Mouse (Mus musculus) heart, embryonic 15.5 days (tissue): ENCODE results near the gene Ppp2r5c. TPM values are rescaled to one million over a fixed set of nuclear protein-coding genes. Genes with fewer than 3 reads are reported as not detected.

Experiments used
- ATAC-seq: fragments of 200-750 bp; cut with Nextera tagmentation; replicated peaks from 2 replicates; pipeline ENCODE4 v1.8.0; 2017; ENCODE audit warnings: low read depth, moderate TSS enrichment; ENCODE audit not compliant: insufficient number of reproducible peaks, insufficient read depth, low FRiP score
- H3K27ac ChIP-seq: fragments of 300-500 bp; sonication (generic); 2 replicates; pipeline ENCODE4 v1.5.1; 2015; ENCODE audit warnings: mild to moderate bottlenecking, inconsistent platforms
- H3K27me3 ChIP-seq: fragments of 300-500 bp; sonication (generic); 2 replicates; pipeline ENCODE4 v1.6.1; 2015; ENCODE audit warnings: inconsistent platforms
- H3K36me3 ChIP-seq: fragments of 300-500 bp; sonication (generic); 2 replicates; pipeline ENCODE4 v1.6.1; 2015; ENCODE audit warnings: mild to moderate bottlenecking, inconsistent platforms
- H3K4me1 ChIP-seq: fragments of 300-500 bp; sonication (generic); replicated peaks from 2 replicates; pipeline ENCODE4 v1.6.1; 2015; ENCODE audit warnings: inconsistent platforms
- H3K4me2 ChIP-seq: fragments of 300-500 bp; sonication (generic); 2 replicates; pipeline ENCODE4 v1.6.1; 2015; ENCODE audit warnings: inconsistent platforms, mild to moderate bottlenecking, moderate library complexity
- H3K4me3 ChIP-seq: fragments of 300-500 bp; sonication (generic); 2 replicates; pipeline ENCODE4 v1.5.1; 2015; ENCODE audit warnings: mild to moderate bottlenecking, inconsistent platforms
- H3K9ac ChIP-seq: fragments of 300-500 bp; sonication (generic); 2 replicates; pipeline ENCODE4 v1.6.1; 2015; ENCODE audit warnings: mild to moderate bottlenecking, inconsistent platforms
- H3K9me3 ChIP-seq: fragments of 300-500 bp; sonication (generic); replicated peaks from 2 replicates; pipeline ENCODE4 v1.6.1; 2016; ENCODE audit warnings: inconsistent platforms
- WGBS: fragments of 180-500 bp; shearing (Covaris S2); methylation state at CpG from one replicate; pipeline ENCODE4 v1.1.7; 2015; ENCODE audit warnings: mixed read lengths; 5-methylcytosine and 5-hydroxymethylcytosine counted together
- polyA plus RNA-seq: library from polyadenylated mRNA; unstranded; fragments of >200 nt; fragmentation: Nextera tagmentation; extraction: Ambion mirVana; gene quantifications from 2 replicates; pipeline ENCODE4 v1.2.1, GENCODE M21; 2015

Ppp2r5c gene
- polyA plus RNA-seq, 1 experiment from 2014 or later = 117 TPM

DNA sequence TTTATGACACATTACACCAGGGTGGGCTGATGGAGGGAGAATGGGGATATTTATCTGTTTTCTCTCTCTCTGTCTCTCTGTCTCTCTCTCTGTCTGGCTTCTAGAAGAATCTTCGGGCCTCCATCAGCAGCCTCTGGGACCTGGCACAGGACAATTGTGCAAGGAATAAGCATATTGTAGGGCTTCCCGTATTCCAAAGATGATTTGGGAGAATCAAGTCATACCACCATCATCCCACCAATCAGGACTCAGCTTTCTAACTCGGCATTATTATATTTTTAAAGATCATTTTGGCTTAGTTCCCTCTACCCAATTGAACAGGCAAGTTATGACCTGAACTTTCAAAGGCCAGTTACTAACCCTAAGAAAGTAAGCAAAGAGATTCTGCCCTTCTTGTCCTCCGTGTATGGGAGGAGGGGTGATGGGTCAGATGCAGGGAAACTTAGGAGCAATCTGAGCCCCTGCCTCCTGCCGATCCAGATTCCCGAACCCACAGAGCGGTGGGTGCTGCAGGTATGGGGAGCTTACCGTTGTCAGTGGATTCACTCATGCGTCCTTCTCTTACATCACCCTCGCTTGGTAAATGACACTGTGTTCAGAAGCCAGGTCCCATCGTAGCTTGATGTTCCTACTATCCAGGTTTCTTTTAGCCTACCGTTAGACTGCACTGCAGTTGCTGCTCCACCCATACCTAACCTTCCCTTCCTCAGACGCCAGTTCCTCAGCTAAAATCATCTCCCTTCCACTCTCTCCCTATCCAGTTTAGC, 153.5 kb downstream of the Ppp2r5c start:
- no peak for ATAC-seq
- Histone ChIP-seq H3K9ac (peak overlapping the region; percentile 7; the same call in 1 of the 2 replicates), H3K4me1 (peaks cover 25% of the 10 kb centered on the region), H3K4me2 (peak overlapping the region; percentile 62), H3K4me3 (peak overlapping the region; percentile 75), H3K27ac (no peak overlapping the region), H3K27me3 (peaks cover 4% of the 10 kb centered on the region; the same call in 1 of the 2 replicates), H3K9me3 (no peaks in the 10 kb centered on the region), H3K36me3 (no peaks in the 10 kb centered on the region)
- 51% methylated on average over 13 of the region's 13 CpGs for WGBS

DNA sequence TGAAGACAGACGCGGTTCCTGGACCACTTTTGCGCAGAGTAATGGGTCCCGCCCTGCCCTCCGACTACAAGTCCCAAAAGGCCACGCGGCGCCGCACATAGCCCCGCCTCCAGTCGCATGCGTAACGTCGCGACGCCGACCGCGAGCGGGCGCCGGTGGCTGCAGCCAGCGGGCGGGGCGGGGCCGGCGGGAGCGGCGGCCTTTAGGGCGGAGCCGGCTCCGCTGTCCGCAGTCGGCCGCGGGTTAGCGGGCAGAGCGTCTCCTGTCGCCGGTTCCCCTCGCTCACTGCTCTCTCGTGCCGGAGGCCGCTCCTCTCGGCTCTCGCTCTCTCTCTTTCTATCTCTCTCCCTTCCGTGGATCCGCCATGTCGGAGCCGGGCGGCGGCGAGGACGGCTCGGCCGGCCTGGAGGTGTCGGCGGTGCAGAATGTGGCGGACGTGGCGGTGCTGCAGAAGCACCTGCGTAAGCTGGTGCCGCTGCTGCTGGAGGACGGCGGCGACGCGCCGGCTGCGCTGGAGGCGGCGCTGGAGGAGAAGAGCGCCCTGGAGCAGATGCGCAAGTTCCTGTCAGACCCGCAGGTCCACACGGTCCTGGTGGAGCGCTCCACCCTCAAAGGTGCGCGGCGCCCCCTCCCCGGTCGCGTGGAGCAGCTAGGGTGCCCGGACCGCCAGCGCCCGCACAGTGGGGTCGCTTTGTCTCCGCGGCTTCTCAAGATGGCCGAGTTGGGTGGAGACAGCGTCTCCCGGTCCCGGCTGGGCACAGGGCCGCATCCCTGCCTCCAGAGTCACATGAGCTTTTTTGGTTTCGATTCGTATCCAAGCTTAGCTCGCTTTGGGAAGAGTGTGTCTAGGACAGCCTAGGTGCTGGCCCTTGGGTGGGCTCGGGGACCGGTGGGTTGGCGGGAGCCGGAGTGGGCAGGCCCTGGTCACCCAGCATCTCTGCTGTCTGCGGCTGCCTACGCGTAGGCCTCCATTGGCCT, 154.6 kb downstream of the Ppp2r5c start, which contains the start of gene Dync1h1:
Gene Dync1h1 (plus strand): TSS at position 212 of the 978 bp plus-strand sequence.
- peaks cover 3% of the 10 kb centered on the region; the same call in 1 of the 2 replicates for H3K27me3 ChIP-seq
- WGBS = under 1% methylated on average over 105 of the region's 105 CpGs
- H3K9ac ChIP-seq = peak within 1 kb of the TSS; percentile 100
- peak; percentile 91 for ATAC-seq
- no peaks in the 10 kb centered on the region for H3K9me3 ChIP-seq
- H3K4me3 ChIP-seq = peak within 1 kb of the TSS; percentile 75
- no peaks in the 10 kb centered on the region for H3K36me3 ChIP-seq
- peak within 1 kb of the TSS; percentile 62 for H3K4me2 ChIP-seq
- H3K27ac ChIP-seq = peak within 1 kb of the TSS; percentile 99
- peaks cover 25% of the 10 kb centered on the region for H3K4me1 ChIP-seq

GRCm38 (mm10) chr12:110606161-110606560, 159.2 kb downstream of the Ppp2r5c start:
- no peak for ATAC-seq

DNA sequence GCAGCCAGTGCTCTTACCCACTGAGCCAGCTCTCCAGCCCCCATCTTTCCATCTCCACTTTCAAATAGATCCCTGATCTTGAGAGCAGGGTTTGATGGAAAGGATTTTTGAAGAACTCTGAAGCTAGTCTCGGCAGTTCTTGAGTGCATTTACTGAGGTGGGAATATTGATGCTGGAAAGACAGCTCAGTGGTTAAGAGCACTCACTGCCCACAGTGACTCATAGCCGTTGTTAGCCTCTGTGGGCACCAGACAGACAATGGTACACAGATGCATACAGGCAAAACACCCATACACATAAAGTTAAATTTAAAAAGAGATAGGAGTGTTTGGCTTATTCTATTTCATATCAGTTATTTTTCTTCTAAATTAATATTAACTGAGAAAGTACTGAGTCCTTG, 159.8 kb downstream of the Ppp2r5c start:
- Histone ChIP-seq H3K4me2 (no peak overlapping the region), H3K27ac (no peak overlapping the region), H3K27me3 (no peaks in the 10 kb centered on the region), H3K4me1 (peaks cover 21% of the 10 kb centered on the region), H3K9me3 (no peaks in the 10 kb centered on the region), H3K36me3 (0 out of 2 replicates have a peak, but pooled peaks cover under 1% of the 10 kb centered on the region), H3K4me3 (no peak overlapping the region), H3K9ac (no peak overlapping the region)
- 78% methylated on average over 2 of the region's 2 CpGs for WGBS
- ATAC-seq = no peak

More at GRCm38 (mm10) chr12:110606161-110606560, 159.2 kb downstream of the Ppp2r5c start:
- Histone ChIP-seq H3K4me2 (no peak overlapping the region), H3K9me3 (no peaks in the 10 kb centered on the region), H3K36me3 (no peaks in the 10 kb centered on the region), H3K27me3 (no peaks in the 10 kb centered on the region), H3K27ac (no peak overlapping the region), H3K4me3 (no peak overlapping the region), H3K9ac (no peak overlapping the region), H3K4me1 (peaks cover 21% of the 10 kb centered on the region)
- WGBS = 80% methylated on average over 3 of the region's 3 CpGs

DNA sequence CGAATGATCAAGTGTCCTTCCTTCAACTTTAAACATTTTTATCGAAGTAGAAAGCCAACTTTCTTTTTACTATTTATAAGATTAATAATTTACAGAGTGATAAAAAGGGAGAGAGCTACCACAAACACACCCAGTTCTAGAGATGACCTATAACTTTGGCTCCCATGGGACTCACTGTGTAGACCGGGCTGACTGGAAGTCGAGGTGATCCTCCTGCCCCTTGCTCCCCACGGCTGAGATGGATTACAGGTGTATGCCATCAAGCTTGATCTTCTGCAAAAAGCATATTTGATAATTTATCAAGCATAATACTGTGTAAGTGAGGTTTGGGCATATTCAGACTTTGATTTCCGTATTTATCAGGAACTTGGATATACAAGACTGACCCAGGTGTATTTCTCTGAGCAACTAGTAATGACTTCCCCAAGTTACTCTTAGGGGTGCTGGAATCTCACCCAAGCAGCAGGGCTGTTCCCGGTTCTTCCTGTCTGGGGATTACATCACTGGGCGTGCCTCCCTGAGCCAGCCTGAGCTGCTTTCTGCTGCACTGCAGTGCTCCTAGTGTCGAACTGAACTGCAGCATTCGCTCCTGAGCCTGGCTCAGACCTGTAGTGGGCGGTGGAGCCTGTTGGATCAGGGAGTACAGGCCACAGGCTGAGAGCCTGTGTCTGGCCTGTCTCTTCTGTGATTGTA, 161.7 kb downstream of the Ppp2r5c start:
- WGBS = 57% methylated on average over 11 of the region's 11 CpGs
- H3K4me3 ChIP-seq = no peak overlapping the region
- H3K4me1 ChIP-seq = peaks cover 9% of the 10 kb centered on the region
- no peaks in the 10 kb centered on the region for H3K9me3 ChIP-seq
- peak overlapping the region; percentile 12; the same call in 1 of the 2 replicates for H3K27ac ChIP-seq
- H3K4me2 ChIP-seq = no peak overlapping the region
- H3K9ac ChIP-seq = no peak overlapping the region
- peak; percentile 83 for ATAC-seq
- no peaks in the 10 kb centered on the region for H3K27me3 ChIP-seq
- H3K36me3 ChIP-seq = peaks cover 17% of the 10 kb centered on the region

GRCm38 (mm10) chr12:110609153-110609497, 162.2 kb downstream of the Ppp2r5c start:
- Histone ChIP-seq H3K36me3 (peaks cover 23% of the 10 kb centered on the region), H3K9ac (no peak overlapping the region), H3K4me2 (no peak overlapping the region), H3K27me3 (no peaks in the 10 kb centered on the region), H3K9me3 (no peaks in the 10 kb centered on the region), H3K4me3 (no peak overlapping the region), H3K4me1 (peaks cover 4% of the 10 kb centered on the region), H3K27ac (peak overlapping the region; percentile 12; the same call in 1 of the 2 replicates)
- ATAC-seq = no peak
- WGBS = 82% methylated on average over 9 of the region's 9 CpGs

DNA sequence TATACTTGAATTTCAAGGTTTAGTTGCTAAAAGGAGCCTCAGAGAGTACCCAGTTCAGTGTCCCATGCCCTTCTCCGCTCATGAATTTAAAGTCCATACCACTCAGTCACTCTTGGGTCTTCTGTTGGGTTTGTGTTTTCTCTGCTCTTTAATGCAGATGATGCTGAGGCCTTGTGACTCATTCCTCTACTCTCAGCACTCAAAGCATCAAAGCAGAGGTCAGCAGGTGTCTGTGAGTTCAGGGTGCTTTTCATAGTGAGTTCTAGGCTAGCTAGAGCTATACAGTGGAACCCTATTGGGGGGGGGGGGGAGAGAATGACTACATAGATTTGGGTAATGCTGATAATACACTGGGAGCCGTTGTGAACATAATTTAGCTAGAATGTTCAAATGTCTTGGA, 163.8 kb downstream of the Ppp2r5c start:
- Histone ChIP-seq H3K4me1 (peaks cover 4% of the 10 kb centered on the region), H3K36me3 (peaks cover 38% of the 10 kb centered on the region), H3K9ac (no peak overlapping the region), H3K9me3 (no peaks in the 10 kb centered on the region), H3K27ac (no peak overlapping the region), H3K27me3 (no peaks in the 10 kb centered on the region), H3K4me2 (no peak overlapping the region), H3K4me3 (no peak overlapping the region)
- WGBS = 89% methylated on average over 2 of the region's 2 CpGs
- no peak for ATAC-seq

GRCm38 (mm10) chr12:110630056-110630455, 183.1 kb downstream of the Ppp2r5c start:
- Histone ChIP-seq H3K4me2 (no peak overlapping the region), H3K4me3 (no peak overlapping the region), H3K27ac (no peak overlapping the region), H3K27me3 (no peaks in the 10 kb centered on the region), H3K36me3 (peaks cover 100% of the 10 kb centered on the region), H3K9ac (no peak overlapping the region), H3K4me1 (no peaks in the 10 kb centered on the region), H3K9me3 (no peaks in the 10 kb centered on the region)
- no peak for ATAC-seq
- 97% methylated on average over 11 of the region's 11 CpGs for WGBS

Other genes with a start within 250 kb of the Ppp2r5c start
- gene Dio3, start 168.1 kb upstream of the Ppp2r5c start, polyA plus RNA-seq = 0.09 TPM in 1 of 2 replicates, not detected in the other
- gene Dync1h1, start 154.3 kb downstream of the Ppp2r5c start, polyA plus RNA-seq = 26.3 and 40.4 TPM in 2 replicates
- gene 1700001K19Rik, start 235.5 kb downstream of the Ppp2r5c start, polyA plus RNA-seq = not detected in 2 replicates